Mouse (Mus musculus) regulatory T cell (primary cell): ENCODE measurements around the gene Rab3d.

Experiments
- in situ Hi-C: fragments of 300-600 bp; cut with MboI, MseI; formaldehyde crosslinking; loops from one replicate; pipeline ENCODE4 v1.15.1; 2025; ENCODE audit warnings: high pct_unique_total_duplicates

The Rab3d gene

GRCm38 (mm10) chr9:21918035-21918592 is at the start of gene Rab3d:
Gene Rab3d (minus strand): TSS chr9:21918192.
- in situ Hi-C loops: loop anchor here (5.0 kb wide), 1 partner anchor 84 kb away; the partner anchor contains the start of genes Ccdc151 and Prkcsh

- in situ Hi-C loops: no loop called here
These were observed 45.4 kb upstream of the Rab3d start, which contains the start of gene Epor for GRCm38 (mm10) chr9:21963417-21963816. Gene Epor (minus strand): TSS chr9:21963506.

- in situ Hi-C loops: no loop called here
These were observed 44.5 kb upstream of the Rab3d start for GRCm38 (mm10) chr9:21962416-21963059.

- in situ Hi-C loops: no loop called here
These were observed 44.0 kb upstream of the Rab3d start for GRCm38 (mm10) chr9:21962010-21962409.

- in situ Hi-C loops: no loop called here
These were observed 43.5 kb upstream of the Rab3d start for GRCm38 (mm10) chr9:21961366-21961980.

- in situ Hi-C loops: no loop called here
These were observed 42.7 kb upstream of the Rab3d start for GRCm38 (mm10) chr9:21960558-21961208.

GRCm38 (mm10) chr9:21960135-21960534 is 42.1 kb upstream of the Rab3d start:
- in situ Hi-C loops: no loop called here

- in situ Hi-C loops: no loop called here
These were observed 41.3 kb upstream of the Rab3d start for GRCm38 (mm10) chr9:21959244-21959643.

GRCm38 (mm10) chr9:21958372-21958771 is 40.4 kb upstream of the Rab3d start:
- in situ Hi-C loops: no loop called here

- in situ Hi-C loops: no loop called here
These were observed 37.7 kb upstream of the Rab3d start, which contains the start of gene Swsap1 for GRCm38 (mm10) chr9:21955570-21956281. Gene Swsap1 (plus strand): TSS chr9:21955755.

GRCm38 (mm10) chr9:21955225-21955569 is 37.2 kb upstream of the Rab3d start:
- in situ Hi-C loops: no loop called here

- in situ Hi-C loops: no loop called here
These were observed 36.6 kb upstream of the Rab3d start for GRCm38 (mm10) chr9:21954635-21955034.

- in situ Hi-C loops: no loop called here
These were observed 35.6 kb upstream of the Rab3d start for GRCm38 (mm10) chr9:21953600-21953999.

GRCm38 (mm10) chr9:21951977-21952376 is 34.0 kb upstream of the Rab3d start:
- in situ Hi-C loops: no loop called here

GRCm38 (mm10) chr9:21950322-21950721 is 32.3 kb upstream of the Rab3d start:
- in situ Hi-C loops: no loop called here

GRCm38 (mm10) chr9:21948790-21949189 is 30.8 kb upstream of the Rab3d start:
- in situ Hi-C loops: no loop called here

GRCm38 (mm10) chr9:21948146-21948545 is 30.2 kb upstream of the Rab3d start:
- in situ Hi-C loops: no loop called here

- in situ Hi-C loops: no loop called here
These were observed 29.6 kb upstream of the Rab3d start for GRCm38 (mm10) chr9:21947540-21948130.

GRCm38 (mm10) chr9:21944267-21944666 is 26.3 kb upstream of the Rab3d start:
- in situ Hi-C loops: no loop called here

- in situ Hi-C loops: no loop called here
These were observed 25.6 kb upstream of the Rab3d start for GRCm38 (mm10) chr9:21943638-21944037.

- in situ Hi-C loops: no loop called here
These were observed 25.1 kb upstream of the Rab3d start for GRCm38 (mm10) chr9:21943046-21943445.
